Mouse (Mus musculus) cerebral cortex, adult 2 months (tissue): ENCODE measurements around the gene Sipa1l1.

ENCODE experiments used
- WGBS: fragments of 180-500 bp; shearing (Covaris S2); methylation state at CpG from one replicate; pipeline ENCODE4 v1.1.7; 2018; 5-methylcytosine and 5-hydroxymethylcytosine counted together

Gene Sipa1l1

GRCm38 (mm10) chr12:82384719-82385118 is 215.6 kb downstream of the Sipa1l1 start:
- 48% methylated on average over 8 of the region's 8 CpGs for WGBS

GRCm38 (mm10) chr12:82387042-82387441 is 217.9 kb downstream of the Sipa1l1 start:
- 27% methylated on average over 3 of the region's 3 CpGs for WGBS

GRCm38 (mm10) chr12:82387647-82388046 is 218.5 kb downstream of the Sipa1l1 start:
- WGBS: 61% methylated on average over 3 of the region's 3 CpGs

GRCm38 (mm10) chr12:82394118-82394861 is 225.2 kb downstream of the Sipa1l1 start:
- WGBS: 39% methylated on average over 8 of the region's 8 CpGs

- 81% methylated on average over 4 of the region's 4 CpGs for WGBS
Observed at GRCm38 (mm10) chr12:82395194-82395593, 226.1 kb downstream of the Sipa1l1 start.

GRCm38 (mm10) chr12:82397193-82397592 is 228.1 kb downstream of the Sipa1l1 start:
- 90% methylated on average over 8 of the region's 8 CpGs for WGBS

- 41% methylated on average over 9 of the region's 9 CpGs for WGBS
Observed at GRCm38 (mm10) chr12:82397751-82398150, 228.6 kb downstream of the Sipa1l1 start.

- 93% methylated on average over 2 of the region's 2 CpGs for WGBS
Observed at GRCm38 (mm10) chr12:82398926-82399325, 229.8 kb downstream of the Sipa1l1 start.

GRCm38 (mm10) chr12:82399971-82400720 is 231.0 kb downstream of the Sipa1l1 start:
- 73% methylated on average over 6 of the region's 6 CpGs for WGBS

- WGBS: 70% methylated on average over 7 of the region's 7 CpGs
Observed at GRCm38 (mm10) chr12:82400783-82401182, 231.7 kb downstream of the Sipa1l1 start.

GRCm38 (mm10) chr12:82401440-82401839 is 232.3 kb downstream of the Sipa1l1 start:
- WGBS: 70% methylated on average over 4 of the region's 4 CpGs

GRCm38 (mm10) chr12:82402635-82403034 is 233.5 kb downstream of the Sipa1l1 start:
- WGBS: 86% methylated on average over 9 of the region's 9 CpGs

GRCm38 (mm10) chr12:82407531-82408255 is 238.6 kb downstream of the Sipa1l1 start:
- 53% methylated on average over 5 of the region's 5 CpGs for WGBS

- 33% methylated on average over 6 of the region's 6 CpGs for WGBS
Observed at GRCm38 (mm10) chr12:82408486-82408885, 239.4 kb downstream of the Sipa1l1 start.

GRCm38 (mm10) chr12:82409686-82410472 is 240.8 kb downstream of the Sipa1l1 start:
- WGBS: 50% methylated on average over 7 of the region's 7 CpGs

GRCm38 (mm10) chr12:82412291-82413032 is 243.3 kb downstream of the Sipa1l1 start:
- WGBS: 13% methylated on average over 3 of the region's 3 CpGs

- 43% methylated on average over 4 of the region's 4 CpGs for WGBS
Observed at GRCm38 (mm10) chr12:82415690-82416364, 246.7 kb downstream of the Sipa1l1 start.

GRCm38 (mm10) chr12:82419027-82419426 is 249.9 kb downstream of the Sipa1l1 start:
- 91% methylated on average over 8 of the region's 8 CpGs for WGBS

GRCm38 (mm10) chr12:82424783-82425182 is 255.7 kb downstream of the Sipa1l1 start:
- WGBS: 79% methylated on average over 15 of the region's 15 CpGs

- 89% methylated on average over 11 of the region's 11 CpGs for WGBS
Observed at GRCm38 (mm10) chr12:82425853-82426252, 256.7 kb downstream of the Sipa1l1 start.
